ENCODE assay signal across 28 mouse cellular contexts in the genomic region with DNA sequence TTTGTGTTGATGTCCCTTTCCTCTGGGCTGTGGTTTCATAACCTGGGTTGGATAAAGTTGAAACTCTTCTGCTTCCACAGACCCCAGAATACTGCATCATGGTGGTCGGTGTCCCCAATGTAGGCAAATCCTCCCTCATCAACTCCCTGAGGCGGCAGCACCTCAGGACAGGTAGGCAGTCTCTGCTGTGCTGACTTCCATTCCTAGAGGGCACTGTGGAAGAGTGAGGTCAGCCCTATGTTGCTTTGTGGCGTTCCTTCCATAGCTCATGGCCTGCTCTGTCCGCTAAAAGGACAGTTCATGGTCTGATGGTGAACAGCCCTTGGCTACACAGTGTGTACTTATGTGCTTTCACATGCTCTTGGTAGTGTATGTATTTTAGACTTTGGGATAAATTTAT. TPM values are rescaled to one million over a fixed set of nuclear protein-coding genes. Genes with fewer than 3 reads are reported as not detected.
"Had no signal": no experiment of that assay in that cellular context is flagged by ENCODE, and none has a peak within 500 bp of the region (broad histone marks: within the 10 kb centered on the region; RNA-seq: fewer than 3 reads in every experiment).

No protein-coding gene starts in this region.

- H3K27ac ChIP-seq: heart, embryonic 13.5 days; heart, embryonic 15.5 days; hindbrain, embryonic 10.5 days; hindbrain, embryonic 12.5 days; hindbrain, embryonic 14.5 days; intestine, embryonic 15.5 days; limb, embryonic 10.5 days; limb, embryonic 12.5 days; liver, embryonic 13.5 days; liver, embryonic 15.5 days had no signal

- DNase-seq: gastrocnemius, postnatal 10 days; gastrocnemius, postnatal 25 days; heart, postnatal 4 days; kidney, adult 18-20 months; kidney, adult 8-10 months; kidney, postnatal 10 days; kidney, postnatal 25 days; kidney, postnatal 4 days; liver; liver, embryonic 13.5 days; liver, postnatal 0 days had no signal

- H3K4me3 ChIP-seq: heart, embryonic 13.5 days; heart, embryonic 15.5 days; hindbrain, embryonic 10.5 days; hindbrain, embryonic 12.5 days; intestine, embryonic 15.5 days; limb, embryonic 10.5 days; limb, embryonic 12.5 days; liver, embryonic 13.5 days; liver, embryonic 15.5 days had no signal

RNA-seq across cellular contexts. Expression of gene Sprn, which starts 10.1 kb away (rescaled TPM):
- total RNA-seq: granulocyte monocyte progenitor cell, adult 5-6 weeks had no signal

RNA-seq across cellular contexts. Expression of gene Olfr522, which starts 20.0 kb away (rescaled TPM):
- total RNA-seq: gastrocnemius, postnatal 10 days; gastrocnemius, postnatal 25 days; gastrocnemius, postnatal 4 days; granulocyte monocyte progenitor cell, adult 5-6 weeks; heart, postnatal 25 days; heart, postnatal 4 days; layer of hippocampus, postnatal 10 days; layer of hippocampus, postnatal 25 days; left cerebral cortex, adult 8-10 months; left cerebral cortex, postnatal 10 days; left cerebral cortex, postnatal 36 days had no signal

RNA-seq across cellular contexts. Expression of gene Olfr523, which starts 28.5 kb away (rescaled TPM):
- total RNA-seq: gastrocnemius, postnatal 10 days; gastrocnemius, postnatal 25 days; gastrocnemius, postnatal 4 days; granulocyte monocyte progenitor cell, adult 5-6 weeks; heart, postnatal 25 days; heart, postnatal 4 days; layer of hippocampus, postnatal 10 days; left cerebral cortex, postnatal 10 days; left cerebral cortex, postnatal 36 days had no signal
